Mouse (Mus musculus): ENCODE data around the gene Pck1.

- TF ChIP-seq CTCF (IDR thresholded peaks at IDR 0.05; ENCODE audit: control insufficient read depth, insufficient read depth, low read length) (no peak), POLR2A (IDR thresholded peaks at IDR 0.05; ENCODE audit: borderline replicate concordance, control insufficient read depth, low read depth, low read length) (no peak)
Observed at GRCm38 (mm10) chr2:173182796-173183195, 29.9 kb downstream of the Pck1 start.

Measured in bone marrow, adult 2 months (tissue).